Mouse (Mus musculus) stomach, postnatal 0 days (tissue): Measurements from ENCODE around the gene Rnase11.

Source experiments
- CTCF ChIP-seq: IDR thresholded peaks from 2 replicates; pipeline ENCODE4 v1.5.1; 2016; ENCODE audit warnings: antibody characterized with exemption, low read depth, mild to moderate bottlenecking, moderate library complexity
- EP300 ChIP-seq: optimal IDR thresholded peaks from 2 replicates; pipeline ENCODE3; 2016; ENCODE audit warnings: antibody characterized with exemption

GRCm38 (mm10) chr14:51090077-51090781 is 40.3 kb upstream of the Rnase11 start:
- TF ChIP-seq CTCF: no peak
- no peak for TF ChIP-seq EP300
